Mouse (Mus musculus) liver, adult 2 months (tissue): Measurements from ENCODE around the gene Slc43a2. TPM values are rescaled to one million over a fixed set of nuclear protein-coding genes. Genes with fewer than 3 reads are reported as not detected.

Source experiments
- DNase-seq: peaks from one replicate; pipeline ENCODE4 v3.0.0-alpha.2; 2011; ENCODE audit warnings: low read depth, low spot score; ENCODE audit errors: extremely low read depth
- H3K27ac ChIP-seq: fragments of 200-500 bp; replicated peaks from 2 replicates; pipeline ENCODE4 v1.5.1; 2012; ENCODE audit warnings: low read depth, mild to moderate bottlenecking, control low read depth, inconsistent platforms, low read length; ENCODE audit not compliant: insufficient read depth
- H3K27me3 ChIP-seq: fragments of 200-500 bp; 2 replicates; pipeline ENCODE4 v1.6.1; 2012; ENCODE audit warnings: mild to moderate bottlenecking, moderate library complexity, low read length, inconsistent platforms; ENCODE audit not compliant: control insufficient read depth, insufficient read depth
- H3K36me3 ChIP-seq: fragments of 200-500 bp; 2 replicates; pipeline ENCODE4 v1.6.1; 2012; ENCODE audit warnings: low read length, inconsistent platforms; ENCODE audit not compliant: control insufficient read depth, insufficient read depth
- H3K4me1 ChIP-seq: fragments of 200-500 bp; 2 replicates; pipeline ENCODE4 v1.6.1; 2011; ENCODE audit warnings: low read length; ENCODE audit not compliant: control insufficient read depth, insufficient read depth
- H3K4me3 ChIP-seq: fragments of 200-500 bp; 2 replicates; pipeline ENCODE4 v1.5.1; 2011; ENCODE audit warnings: low read depth, mild to moderate bottlenecking, control low read depth, low read length, moderate library complexity; ENCODE audit not compliant: insufficient read depth
- H3K79me2 ChIP-seq: fragments of 200-500 bp; 2 replicates; pipeline ENCODE4 v1.6.1; 2012; ENCODE audit warnings: inconsistent platforms, mild to moderate bottlenecking, low read length, moderate library complexity; ENCODE audit not compliant: control insufficient read depth, insufficient read depth
- H3K9ac ChIP-seq: fragments of 200-500 bp; 2 replicates; pipeline ENCODE4 v1.6.1; 2012; ENCODE audit warnings: low read depth, mild to moderate bottlenecking, control low read depth, inconsistent platforms, low read length
- CTCF ChIP-seq: fragments of 200-500 bp; IDR thresholded peaks from 2 replicates; pipeline ENCODE4 v1.5.1; 2011; ENCODE audit warnings: low read depth, low read length, control low read depth
- POLR2A ChIP-seq: fragments of 200-500 bp; IDR thresholded peaks from 2 replicates; pipeline ENCODE4 v1.6.1; 2011; ENCODE audit warnings: low read length, control low read depth; ENCODE audit not compliant: insufficient read depth; ENCODE audit errors: extremely low read depth
- WGBS: fragments of 180-500 bp; shearing (Covaris S2); methylation state at CpG from one replicate; pipeline ENCODE4 v1.1.7; 2018; 5-methylcytosine and 5-hydroxymethylcytosine counted together
- polyA plus RNA-seq: library from polyadenylated mRNA; depleted of rRNA; stranded (reverse); fragments of >200 nt; gene quantifications from 2 replicates; pipeline ENCODE4 v1.2.3, GENCODE M21; 2012
- total RNA-seq: library from RNA; depleted of rRNA; stranded (reverse); fragments of >200 nt; gene quantifications from 2 replicates; pipeline ENCODE4 v1.2.3, GENCODE M21; 2014

The Slc43a2 gene
- total and polyA plus RNA-seq, 2 experiments: 4.1 to 8.0 TPM

GRCm38 (mm10) chr11:75512301-75513018 is 19.0 kb upstream of the Slc43a2 start:
- H3K9ac ChIP-seq: no peak overlapping the region
- no peak overlapping the region for H3K4me3 ChIP-seq
- no peak for DNase-seq
- peak overlapping the region; percentile 13; the same call in 1 of the 2 replicates for H3K27ac ChIP-seq
- WGBS: 84% methylated on average over 9 of the region's 9 CpGs
- peaks cover 13% of the 10 kb centered on the region for H3K4me1 ChIP-seq
- H3K36me3 ChIP-seq: peaks cover 30% of the 10 kb centered on the region
- TF ChIP-seq CTCF (no peak), POLR2A (no peak)
- H3K79me2 ChIP-seq: peaks cover 7% of the 10 kb centered on the region; the same call in 1 of the 2 replicates
- no peaks in the 10 kb centered on the region for H3K27me3 ChIP-seq

DNA sequence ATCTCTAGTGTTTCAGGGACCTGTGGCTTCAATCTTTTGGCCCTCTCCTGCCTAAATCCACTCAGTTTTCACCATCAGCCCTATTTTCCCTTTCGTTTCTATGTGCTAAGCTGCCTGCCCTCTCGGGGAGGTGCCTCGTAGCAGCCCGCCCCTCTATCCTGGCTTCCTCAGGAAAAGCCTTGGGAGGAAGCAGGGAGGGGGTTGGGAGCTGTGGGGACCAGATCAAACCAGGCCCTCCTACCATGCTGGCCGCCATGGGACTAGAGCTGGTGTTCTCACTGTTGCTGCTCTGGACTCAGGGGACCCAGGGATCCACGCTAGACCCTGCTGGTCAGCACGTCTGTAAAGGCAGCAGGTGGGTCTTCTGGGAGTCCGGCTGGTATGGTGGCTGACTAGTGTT is 18.2 kb upstream of the Slc43a2 start, which contains the start of gene Scarf1:
TSS of gene Scarf1 (plus strand) at position 205 of the 400 bp plus-strand sequence.
- DNase-seq: no peak
- Histone ChIP-seq H3K79me2 (peaks cover 7% of the 10 kb centered on the region; the same call in 1 of the 2 replicates), H3K27me3 (no peaks in the 10 kb centered on the region), H3K27ac (peak within 1 kb of the TSS; percentile 27), H3K4me1 (peaks cover 13% of the 10 kb centered on the region), H3K9ac (peak within 1 kb of the TSS; percentile 46), H3K4me3 (peak within 1 kb of the TSS; percentile 50), H3K36me3 (peaks cover 29% of the 10 kb centered on the region)
- 81% methylated on average over 8 of the region's 8 CpGs for WGBS
- no peak for TF ChIP-seq CTCF
- no peak for TF ChIP-seq POLR2A

GRCm38 (mm10) chr11:75515186-75515585 is 16.3 kb upstream of the Slc43a2 start:
- peaks cover 23% of the 10 kb centered on the region for H3K36me3 ChIP-seq
- no peak overlapping the region for H3K4me3 ChIP-seq
- WGBS: 95% methylated on average over 25 of the region's 25 CpGs
- H3K27ac ChIP-seq: no peak overlapping the region
- H3K27me3 ChIP-seq: no peaks in the 10 kb centered on the region
- peaks cover 5% of the 10 kb centered on the region for H3K4me1 ChIP-seq
- H3K79me2 ChIP-seq: peaks cover 7% of the 10 kb centered on the region; the same call in 1 of the 2 replicates
- TF ChIP-seq POLR2A (no peak), CTCF (no peak)
- no peak for DNase-seq
- no peak overlapping the region for H3K9ac ChIP-seq

DNA sequence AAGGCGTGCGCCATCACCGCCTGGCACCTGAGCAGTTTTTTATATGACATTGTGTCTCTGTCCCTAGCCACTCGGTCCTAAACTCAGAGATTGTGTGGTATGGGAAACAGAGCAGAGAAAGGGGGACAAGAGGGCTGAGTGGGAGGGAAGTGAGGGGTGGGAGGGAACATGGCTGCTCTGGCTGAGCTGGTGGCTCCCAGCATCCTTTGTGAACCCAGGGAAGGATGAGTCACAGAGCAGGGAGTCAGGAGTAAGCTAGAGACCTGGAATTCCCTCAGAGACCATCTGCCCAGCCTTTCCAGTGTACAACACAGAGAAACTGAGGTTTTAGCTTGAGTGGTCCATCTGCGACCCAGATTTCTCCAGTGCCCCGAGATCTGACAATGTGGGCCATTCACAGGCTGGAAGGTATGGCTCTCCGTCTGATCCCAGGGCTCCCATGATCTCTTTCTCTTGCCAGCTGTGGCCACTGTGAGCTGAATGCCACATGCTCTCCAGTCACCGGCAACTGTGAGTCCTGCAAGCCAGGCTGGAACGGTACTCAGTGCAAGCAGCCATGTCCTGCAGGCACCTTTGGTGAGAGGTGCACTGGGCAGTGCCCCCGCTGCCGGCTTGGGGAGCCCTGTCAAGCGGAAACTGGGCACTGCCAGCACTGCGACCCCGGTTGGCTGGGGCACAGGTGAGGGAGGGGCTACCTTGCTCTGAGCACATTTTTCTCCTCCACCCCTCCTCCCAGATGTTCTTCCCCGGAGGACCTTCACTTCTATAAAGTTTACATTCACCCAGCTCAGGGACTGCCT is 11.5 kb upstream of the Slc43a2 start:
- no peaks in the 10 kb centered on the region for H3K4me1 ChIP-seq
- no peak overlapping the region for H3K9ac ChIP-seq
- H3K36me3 ChIP-seq: peaks cover 28% of the 10 kb centered on the region
- no peak overlapping the region for H3K27ac ChIP-seq
- H3K27me3 ChIP-seq: no peaks in the 10 kb centered on the region
- WGBS: 86% methylated on average over 15 of the region's 15 CpGs
- TF ChIP-seq CTCF: no peak
- no peak for TF ChIP-seq POLR2A
- DNase-seq: no peak
- no peak overlapping the region for H3K4me3 ChIP-seq
- H3K79me2 ChIP-seq: 0 out of 2 replicates have a peak, but pooled peaks cover 4% of the 10 kb centered on the region

GRCm38 (mm10) chr11:75521609-75522008 is 9.9 kb upstream of the Slc43a2 start:
- no peak for DNase-seq
- Histone ChIP-seq H3K79me2 (no peaks in the 10 kb centered on the region), H3K27me3 (no peaks in the 10 kb centered on the region), H3K27ac (no peak overlapping the region), H3K9ac (no peak overlapping the region), H3K4me1 (no peaks in the 10 kb centered on the region), H3K36me3 (peaks cover 29% of the 10 kb centered on the region), H3K4me3 (no peak overlapping the region)
- TF ChIP-seq POLR2A (no peak), CTCF (no peak)
- 95% methylated on average over 4 of the region's 4 CpGs for WGBS
